Mouse (Mus musculus): ENCODE data around the gene Cfap43.

DNA sequence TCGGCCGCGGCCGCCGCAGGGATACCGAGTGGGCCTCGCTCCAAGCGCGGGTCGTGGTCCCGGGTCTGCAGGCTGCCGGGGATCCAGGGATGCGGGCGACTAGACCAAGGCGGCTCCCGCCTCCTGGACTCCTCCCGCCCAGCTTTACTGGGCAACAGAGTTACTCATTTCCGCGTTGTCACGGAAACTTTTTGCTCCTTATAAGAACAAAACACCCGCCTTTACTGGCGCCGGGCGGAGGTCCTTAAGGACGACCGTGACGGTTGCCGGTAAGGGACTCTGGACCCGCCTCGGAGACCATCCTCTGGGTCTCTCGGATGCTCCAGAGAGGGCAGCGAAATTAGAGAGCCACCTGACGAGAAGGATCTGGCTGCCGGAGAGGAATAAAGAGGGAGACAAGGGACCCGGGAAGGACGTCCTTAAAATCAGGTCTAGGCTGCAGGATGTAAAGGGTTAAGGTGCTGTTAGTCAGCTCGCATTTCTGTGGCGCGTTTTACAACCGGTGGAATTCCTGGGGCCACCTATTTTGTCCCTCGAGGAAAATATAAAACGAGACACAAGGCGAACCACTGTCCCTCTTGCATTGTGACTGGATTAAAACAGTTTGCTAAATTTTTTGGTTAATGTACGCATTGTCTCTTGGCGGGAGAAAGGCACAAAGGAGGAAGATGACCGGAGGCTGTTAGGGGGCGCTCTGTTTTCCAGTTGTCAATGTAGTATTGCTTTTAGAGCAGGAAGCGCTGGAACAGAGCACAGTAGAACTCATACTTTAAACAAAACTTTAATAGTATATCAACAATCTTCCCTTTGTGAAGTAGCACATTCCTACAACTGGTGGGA is at the start of gene Cfap43, which contains the start of gene Itprip:
- TF ChIP-seq POLR2A (IDR thresholded peaks at IDR 0.05; ENCODE audit: insufficient read length, low read depth) (peak; percentile 56), POLR2AphosphoS2 (IDR thresholded peaks at IDR 0.05; ENCODE audit: insufficient read length, low read depth) (no peak)
